8 mouse cellular contexts compared by ENCODE assay signal in genomic region chr14:105733013-105733728, GRCm38 (mm10).
DNase-seq lines count a peak whose midpoint lies in the region; ATAC-seq lines count a peak whose summit lies in the region.

No protein-coding gene starts in this region.

- H3K27me3 ChIP-seq in embryonic facial prominence, embryonic 10.5 days (replicated peaks; ENCODE audit: low read depth, poor library complexity, severe bottlenecking): no peaks in the 10 kb centered on the region
- no peaks in the 10 kb centered on the region for H3K27me3 ChIP-seq in heart, embryonic 14.5 days (ENCODE audit: control insufficient read depth, insufficient read depth, low read length)
- H3K27me3 ChIP-seq in kidney, embryonic 16.5 days (ENCODE audit: insufficient read depth, low read length): no peaks in the 10 kb centered on the region
- no peaks in the 10 kb centered on the region for H3K27me3 ChIP-seq in liver, embryonic 15.5 days

- H3K4me1 ChIP-seq in embryonic facial prominence, embryonic 10.5 days: peaks cover 68% of the 10 kb centered on the region
- H3K4me1 ChIP-seq in heart, embryonic 14.5 days (ENCODE audit: control insufficient read depth in 2 of 2, insufficient read depth in 2 of 2, low read length in 2 of 2): peaks cover 10 to 22% of the 10 kb centered on the region in 2 experiments
- peaks cover 25% of the 10 kb centered on the region for H3K4me1 ChIP-seq in kidney, embryonic 16.5 days (ENCODE audit: insufficient read depth, low read length)
- H3K4me1 ChIP-seq in liver, embryonic 15.5 days (replicated peaks): peaks cover 7% of the 10 kb centered on the region

- peak overlapping the region; percentile 87 for H3K27ac ChIP-seq in embryonic facial prominence, embryonic 10.5 days (replicated peaks)
- peak overlapping the region; percentile 89 to 98 for H3K27ac ChIP-seq in heart, embryonic 14.5 days (replicated peaks in 1 of 2; ENCODE audit: control insufficient read depth in 1 of 2, insufficient read depth in 1 of 2, low read depth in 2 of 2, low read length in 2 of 2)
- peak overlapping the region; percentile 96 for H3K27ac ChIP-seq in kidney, embryonic 16.5 days (ENCODE audit: low read length)
- H3K27ac ChIP-seq in liver, embryonic 15.5 days (replicated peaks): peak overlapping the region; percentile 76

- ATAC-seq in heart, embryonic 14.5 days (ENCODE audit: insufficient number of reproducible peaks, insufficient read depth, low FRiP score, low read depth): peak; percentile 27; the same call in 1 of the 2 replicates
- ATAC-seq in kidney, embryonic 16.5 days (ENCODE audit: low FRiP score, low TSS enrichment): peak; percentile 68
- peak; percentile 37; the same call in 1 of the 2 replicates for ATAC-seq in liver, embryonic 15.5 days (ENCODE audit: insufficient read depth)

- H3K36me3 ChIP-seq in embryonic facial prominence, embryonic 10.5 days (replicated peaks): no peaks in the 10 kb centered on the region
- no peaks in the 10 kb centered on the region for H3K36me3 ChIP-seq in heart, embryonic 14.5 days (ENCODE audit: control insufficient read depth, insufficient read depth, low read length)
- no peaks in the 10 kb centered on the region for H3K36me3 ChIP-seq in kidney, embryonic 16.5 days (ENCODE audit: insufficient read depth, low read length)
- no peaks in the 10 kb centered on the region for H3K36me3 ChIP-seq in liver, embryonic 15.5 days (replicated peaks)

- DNase-seq in urinary bladder, postnatal 14 days (ENCODE audit: low spot score): peak; percentile 13
- DNase-seq in urinary bladder, adult 18-20 months (ENCODE audit: low spot score in 2 of 2): no peak
- peak; percentile 45 for DNase-seq in embryonic facial prominence, embryonic 10.5 days (ENCODE audit: low spot score)
- DNase-seq in naive thymus-derived CD4-positive, alpha-beta T cell, adult 2 months (ENCODE audit: low read depth): peak; percentile 6
- DNase-seq in thymus, postnatal 36 days: peak; percentile 16 to 48

- WGBS in embryonic facial prominence, embryonic 10.5 days: 4% methylated on average over 12 of the region's 12 CpGs
- 3% methylated on average over 12 of the region's 12 CpGs for WGBS in heart, embryonic 14.5 days
- 3% methylated on average over 12 of the region's 12 CpGs for WGBS in kidney, embryonic 16.5 days
- WGBS in liver, embryonic 15.5 days (ENCODE audit: insufficient replicate concordance): 11% methylated on average over 12 of the region's 12 CpGs

- H3K4me2 ChIP-seq in heart, embryonic 14.5 days (ENCODE audit: low read length): peak overlapping the region; percentile 75
- H3K4me2 ChIP-seq in kidney, embryonic 16.5 days (replicated peaks; ENCODE audit: low read depth, low read length): peak overlapping the region; percentile 62
- peak overlapping the region; percentile 56 for H3K4me2 ChIP-seq in liver, embryonic 15.5 days

- H3K9me3 ChIP-seq in embryonic facial prominence, embryonic 10.5 days: no peaks in the 10 kb centered on the region
- H3K9me3 ChIP-seq in heart, embryonic 14.5 days (ENCODE audit: control insufficient read depth, low read length): no peaks in the 10 kb centered on the region
- H3K9me3 ChIP-seq in kidney, embryonic 16.5 days (ENCODE audit: low read length): no peaks in the 10 kb centered on the region
- H3K9me3 ChIP-seq in liver, embryonic 15.5 days (replicated peaks): no peaks in the 10 kb centered on the region

- peak overlapping the region; percentile 57 for H3K4me3 ChIP-seq in embryonic facial prominence, embryonic 10.5 days
- H3K4me3 ChIP-seq in heart, embryonic 14.5 days (ENCODE audit: control insufficient read depth in 1 of 2, insufficient read depth in 1 of 2, low read depth in 1 of 2, low read length in 2 of 2): peak overlapping the region; percentile 41 to 43
- H3K4me3 ChIP-seq in kidney, embryonic 16.5 days (ENCODE audit: low read length): peak overlapping the region; percentile 46
- H3K4me3 ChIP-seq in liver, embryonic 15.5 days (replicated peaks): peak overlapping the region; percentile 37

- H3K9ac ChIP-seq in heart, embryonic 14.5 days (ENCODE audit: low read length): peak overlapping the region; percentile 75
- H3K9ac ChIP-seq in kidney, embryonic 16.5 days (replicated peaks; ENCODE audit: low read length): peak overlapping the region; percentile 51
- no peak overlapping the region for H3K9ac ChIP-seq in liver, embryonic 15.5 days

Comparison
In these comparisons a context has a peak if more than half of its experiments do, and no peak if none do; other contexts are left out.
1. DNase-seq: peak in urinary bladder, postnatal 14 days (single experiment), embryonic facial prominence, embryonic 10.5 days (single experiment), naive thymus-derived CD4-positive, alpha-beta T cell, adult 2 months (single experiment) and thymus, postnatal 36 days (2 of 2); none in urinary bladder, adult 18-20 months (0 of 2).
2. Peak in every context shown above with its lines, with median percentiles within 50 percentile points of each other: H3K27ac ChIP-seq, H3K4me3 ChIP-seq, ATAC-seq and H3K4me2 ChIP-seq.